Comparison of ENCODE assay signal across 16 mouse cellular contexts in genomic region chr4:82957827-82958538, GRCm38 (mm10).
DNase-seq lines count a peak whose midpoint lies in the region; ATAC-seq and TF ChIP-seq lines count a peak whose summit lies in the region.
"Had no signal": no experiment of that assay in that cellular context is flagged by ENCODE, and none has a peak within 500 bp of the region (broad histone marks: within the 10 kb centered on the region; RNA-seq: fewer than 3 reads in every experiment).

No protein-coding gene starts in this region.

- H3K9ac ChIP-seq in forebrain, postnatal 0 days: no peak overlapping the region
- no peak overlapping the region for H3K9ac ChIP-seq in neural tube, embryonic 12.5 days
- H3K9ac ChIP-seq in liver, embryonic 11.5 days (ENCODE audit: low read depth, low read length): no peak overlapping the region
- H3K9ac ChIP-seq: heart, embryonic 15.5 days; limb, embryonic 15.5 days had no signal

- no peak for DNase-seq in forebrain, postnatal 0 days
- no peak for DNase-seq in forebrain, embryonic 10.5 days (ENCODE audit: extremely low spot score, low spot score)
- DNase-seq in neural tube, embryonic 10.5 days (ENCODE audit: extremely low spot score, low spot score): no peak
- DNase-seq in lung, postnatal 14 days: peak; percentile 24
- peak; percentile 47 for DNase-seq in retina, embryonic 14.5 days (ENCODE audit: low spot score)
- no peak for DNase-seq in adrenal gland, adult 18-20 months (ENCODE audit: low spot score in 2 of 2)
- DNase-seq in liver, embryonic 11.5 days (ENCODE audit: low spot score): no peak
- DNase-seq: B cell, adult 2 months; gastrocnemius, postnatal 14 days; kidney, postnatal 25 days had no signal

- no peaks in the 10 kb centered on the region for H3K9me3 ChIP-seq in forebrain, postnatal 0 days (ENCODE audit: low read length)
- H3K9me3 ChIP-seq in forebrain, embryonic 10.5 days: no peaks in the 10 kb centered on the region
- no peaks in the 10 kb centered on the region for H3K9me3 ChIP-seq in neural tube, embryonic 12.5 days
- H3K9me3 ChIP-seq in liver, embryonic 11.5 days (ENCODE audit: control insufficient read depth, low read length): no peaks in the 10 kb centered on the region
- H3K9me3 ChIP-seq: heart, embryonic 15.5 days; limb, embryonic 15.5 days; megakaryocyte, embryonic 14.5 days had no signal

- H3K4me1 ChIP-seq in forebrain, postnatal 0 days (ENCODE audit: insufficient read depth): no peaks in the 10 kb centered on the region; the same call in 1 of the 2 replicates
- H3K4me1 ChIP-seq in forebrain, embryonic 10.5 days: no peaks in the 10 kb centered on the region
- H3K4me1 ChIP-seq in neural tube, embryonic 12.5 days: no peaks in the 10 kb centered on the region
- H3K4me1 ChIP-seq in liver, embryonic 11.5 days (replicated peaks; ENCODE audit: control insufficient read depth, insufficient read depth, low read length): no peaks in the 10 kb centered on the region
- H3K4me1 ChIP-seq: heart, embryonic 15.5 days; limb, embryonic 15.5 days; megakaryocyte, embryonic 14.5 days had no signal

- 55% methylated on average over 14 of the region's 14 CpGs for WGBS in forebrain, postnatal 0 days
- WGBS in forebrain, embryonic 10.5 days: 83% methylated on average over 14 of the region's 14 CpGs
- 78% methylated on average over 14 of the region's 14 CpGs for WGBS in neural tube, embryonic 12.5 days
- 79% methylated on average over 14 of the region's 14 CpGs for WGBS in liver, embryonic 11.5 days

- no peaks in the 10 kb centered on the region for H3K27me3 ChIP-seq in forebrain, postnatal 0 days (ENCODE audit: insufficient read depth, low read length)
- H3K27me3 ChIP-seq in forebrain, embryonic 10.5 days (ENCODE audit: poor library complexity, severe bottlenecking): no peaks in the 10 kb centered on the region
- H3K27me3 ChIP-seq in neural tube, embryonic 12.5 days (replicated peaks): no peaks in the 10 kb centered on the region
- no peaks in the 10 kb centered on the region for H3K27me3 ChIP-seq in liver, embryonic 11.5 days (replicated peaks; ENCODE audit: control insufficient read depth, insufficient read depth, low read length)
- H3K27me3 ChIP-seq: heart, embryonic 15.5 days; limb, embryonic 15.5 days; megakaryocyte, embryonic 14.5 days had no signal

- no peak overlapping the region for H3K4me3 ChIP-seq in forebrain, postnatal 0 days (ENCODE audit: low read depth, low read length)
- no peak overlapping the region for H3K4me3 ChIP-seq in forebrain, embryonic 10.5 days
- H3K4me3 ChIP-seq in neural tube, embryonic 12.5 days: no peak overlapping the region
- H3K4me3 ChIP-seq in liver, embryonic 11.5 days (ENCODE audit: low read depth, low read length): no peak overlapping the region
- H3K4me3 ChIP-seq: heart, embryonic 15.5 days; limb, embryonic 15.5 days; megakaryocyte, embryonic 14.5 days had no signal

- no peak for TF ChIP-seq CTCF in forebrain, postnatal 0 days (IDR thresholded peaks at IDR 0.05; ENCODE audit: low read depth)

- H3K36me3 ChIP-seq in forebrain, postnatal 0 days (ENCODE audit: insufficient read depth): no peaks in the 10 kb centered on the region
- no peaks in the 10 kb centered on the region; the same call in 1 of the 2 replicates for H3K36me3 ChIP-seq in forebrain, embryonic 10.5 days (replicated peaks)
- H3K36me3 ChIP-seq in neural tube, embryonic 12.5 days: no peaks in the 10 kb centered on the region
- H3K36me3 ChIP-seq in liver, embryonic 11.5 days (ENCODE audit: control insufficient read depth, insufficient read depth, low read length): no peaks in the 10 kb centered on the region
- H3K36me3 ChIP-seq: G1E; heart, embryonic 15.5 days; limb, embryonic 15.5 days had no signal

- ATAC-seq in forebrain, postnatal 0 days: peak; percentile 48; the same call in 1 of the 2 replicates
- peak; percentile 74; the same call in 1 of the 2 replicates for ATAC-seq in neural tube, embryonic 12.5 days (ENCODE audit: low FRiP score, low read depth)
- ATAC-seq in liver, embryonic 11.5 days (replicated peaks; ENCODE audit: low FRiP score): no peak
- ATAC-seq: intestine, embryonic 16.5 days had no signal

- H3K27ac ChIP-seq in forebrain, postnatal 0 days (ENCODE audit: low read depth, low read length): no peak overlapping the region
- no peak overlapping the region for H3K27ac ChIP-seq in forebrain, embryonic 10.5 days
- no peak overlapping the region for H3K27ac ChIP-seq in neural tube, embryonic 12.5 days
- H3K27ac ChIP-seq in liver, embryonic 11.5 days (ENCODE audit: low read depth, low read length): no peak overlapping the region
- H3K27ac ChIP-seq: heart, embryonic 15.5 days; limb, embryonic 15.5 days had no signal

- no peak overlapping the region for H3K4me2 ChIP-seq in forebrain, postnatal 0 days (ENCODE audit: low read depth)
- H3K4me2 ChIP-seq in neural tube, embryonic 12.5 days (replicated peaks): no peak overlapping the region
- no peak overlapping the region for H3K4me2 ChIP-seq in liver, embryonic 11.5 days
- H3K4me2 ChIP-seq: heart, embryonic 15.5 days; limb, embryonic 15.5 days had no signal

Comparison
In these comparisons a context has a peak if more than half of its experiments do, and no peak if none do; other contexts are left out.
1. DNase-seq: peak in lung, postnatal 14 days (single experiment) and retina, embryonic 14.5 days (single experiment); none in forebrain, postnatal 0 days (single experiment), forebrain, embryonic 10.5 days (single experiment), neural tube, embryonic 10.5 days (single experiment), adrenal gland, adult 18-20 months (0 of 2) and liver, embryonic 11.5 days (single experiment).